10 mouse cellular contexts compared by ENCODE assay signal in the genomic region with DNA sequence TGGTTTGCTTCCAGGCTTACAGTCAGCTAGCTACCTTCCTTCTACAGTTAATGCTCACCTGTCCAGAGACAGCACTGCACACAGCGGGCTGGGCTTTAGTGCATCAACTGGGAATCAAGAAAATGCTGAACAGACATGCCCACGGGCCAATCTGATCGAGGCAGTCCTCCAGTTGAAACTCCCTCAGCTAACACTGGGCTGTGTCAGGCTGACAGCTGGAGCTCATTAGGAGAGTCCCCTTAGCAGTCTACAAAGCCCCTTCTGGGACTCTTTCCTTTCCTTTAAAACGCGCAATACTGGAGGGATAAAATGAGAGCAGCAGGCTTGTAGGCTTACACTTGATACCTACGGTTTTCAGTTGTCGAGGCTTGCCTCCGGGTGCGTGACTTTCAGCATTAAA. TPM values are rescaled to one million over a fixed set of nuclear protein-coding genes. Genes with fewer than 3 reads are reported as not detected.
DNase-seq lines count a peak whose midpoint lies in the region; ATAC-seq and TF ChIP-seq lines count a peak whose summit lies in the region.
"Had no signal": no experiment of that assay in that cellular context is flagged by ENCODE, and none has a peak within 500 bp of the region (broad histone marks: within the 10 kb centered on the region; RNA-seq: fewer than 3 reads in every experiment).

No protein-coding gene starts in this region.

- TF ChIP-seq POLR2A in kidney, adult 2 months (IDR thresholded peaks at IDR 0.05; ENCODE audit: low read depth, low read length), result no peak

- no peaks in the 10 kb centered on the region for H3K9me3 ChIP-seq in forebrain, embryonic 10.5 days
- H3K9me3 ChIP-seq in forebrain, embryonic 12.5 days, result no peaks in the 10 kb centered on the region
- H3K9me3 ChIP-seq in kidney, embryonic 16.5 days (ENCODE audit: low read length), result no peaks in the 10 kb centered on the region
- no peaks in the 10 kb centered on the region for H3K9me3 ChIP-seq in embryonic facial prominence, embryonic 15.5 days (replicated peaks)
- no peaks in the 10 kb centered on the region for H3K9me3 ChIP-seq in midbrain, embryonic 13.5 days
- H3K9me3 ChIP-seq: neural tube, embryonic 13.5 days had no signal

- WGBS in forebrain, embryonic 10.5 days, result 67% methylated on average over 9 of the region's 9 CpGs
- 58% methylated on average over 9 of the region's 9 CpGs for WGBS in forebrain, embryonic 12.5 days
- 40% methylated on average over 9 of the region's 9 CpGs for WGBS in kidney, embryonic 16.5 days
- 43% methylated on average over 9 of the region's 9 CpGs for WGBS in kidney, adult 2 months
- 9% methylated on average over 9 of the region's 9 CpGs for WGBS in embryonic facial prominence, embryonic 15.5 days
- WGBS in midbrain, embryonic 13.5 days, result 63% methylated on average over 9 of the region's 9 CpGs

- no peak overlapping the region for H3K4me3 ChIP-seq in forebrain, embryonic 10.5 days
- H3K4me3 ChIP-seq in forebrain, embryonic 12.5 days (replicated peaks), result no peak overlapping the region
- H3K4me3 ChIP-seq in kidney, embryonic 16.5 days (ENCODE audit: low read length), result peak overlapping the region; percentile 15; the same call in 1 of the 2 replicates
- no peak overlapping the region for H3K4me3 ChIP-seq in kidney, adult 2 months (ENCODE audit: insufficient read depth, low read depth, low read length)
- H3K4me3 ChIP-seq in embryonic facial prominence, embryonic 15.5 days (replicated peaks), result peak overlapping the region; percentile 16; the same call in 1 of the 2 replicates
- no peak overlapping the region for H3K4me3 ChIP-seq in midbrain, embryonic 13.5 days (replicated peaks)
- H3K4me3 ChIP-seq: neural tube, embryonic 13.5 days had no signal

- no peaks in the 10 kb centered on the region for H3K27me3 ChIP-seq in forebrain, embryonic 10.5 days (ENCODE audit: poor library complexity, severe bottlenecking)
- no peaks in the 10 kb centered on the region for H3K27me3 ChIP-seq in forebrain, embryonic 12.5 days
- H3K27me3 ChIP-seq in kidney, embryonic 16.5 days (ENCODE audit: insufficient read depth, low read length), result no peaks in the 10 kb centered on the region
- H3K27me3 ChIP-seq in kidney, adult 2 months (replicated peaks; ENCODE audit: control insufficient read depth, insufficient read depth, low read length), result no peaks in the 10 kb centered on the region
- no peaks in the 10 kb centered on the region for H3K27me3 ChIP-seq in embryonic facial prominence, embryonic 15.5 days
- no peaks in the 10 kb centered on the region for H3K27me3 ChIP-seq in midbrain, embryonic 13.5 days
- H3K27me3 ChIP-seq: neural tube, embryonic 13.5 days had no signal

- TF ChIP-seq CTCF in kidney, adult 2 months (conservative IDR thresholded peaks at IDR 0.05; ENCODE audit: insufficient read depth, insufficient read length, low read depth, low read length), result no peak

- ATAC-seq in forebrain, embryonic 12.5 days (ENCODE audit: low FRiP score), result no peak
- 0 out of 2 replicates have a peak, but pooled peaks have one; percentile 46 for ATAC-seq in kidney, embryonic 16.5 days (ENCODE audit: low FRiP score, low TSS enrichment)
- peak; percentile 73 for ATAC-seq in embryonic facial prominence, embryonic 15.5 days (ENCODE audit: insufficient number of reproducible peaks, low FRiP score, low TSS enrichment, low read depth)
- peak; percentile 63 for ATAC-seq in midbrain, embryonic 13.5 days
- no peak for ATAC-seq in monocyte, adult 5-6 weeks (replicated peaks; ENCODE audit: insufficient number of reproducible peaks, low FRiP score, low TSS enrichment, poor library complexity, severe bottlenecking)

- no peaks in the 10 kb centered on the region for H3K36me3 ChIP-seq in forebrain, embryonic 10.5 days (replicated peaks)
- H3K36me3 ChIP-seq in forebrain, embryonic 12.5 days (replicated peaks), result no peaks in the 10 kb centered on the region
- no peaks in the 10 kb centered on the region for H3K36me3 ChIP-seq in kidney, embryonic 16.5 days (ENCODE audit: insufficient read depth, low read length)
- H3K36me3 ChIP-seq in kidney, adult 2 months (ENCODE audit: control insufficient read depth, insufficient read depth, low read length), result no peaks in the 10 kb centered on the region
- H3K36me3 ChIP-seq in embryonic facial prominence, embryonic 15.5 days, result no peaks in the 10 kb centered on the region
- no peaks in the 10 kb centered on the region for H3K36me3 ChIP-seq in midbrain, embryonic 13.5 days
- H3K36me3 ChIP-seq: neural tube, embryonic 13.5 days had no signal

- H3K4me2 ChIP-seq in forebrain, embryonic 12.5 days, result no peak overlapping the region
- H3K4me2 ChIP-seq in kidney, embryonic 16.5 days (replicated peaks; ENCODE audit: low read depth, low read length), result peak overlapping the region; percentile 18; the same call in 1 of the 2 replicates
- H3K4me2 ChIP-seq in embryonic facial prominence, embryonic 15.5 days (replicated peaks), result peak overlapping the region; percentile 36
- H3K4me2 ChIP-seq in midbrain, embryonic 13.5 days (replicated peaks), result no peak overlapping the region
- H3K4me2 ChIP-seq: neural tube, embryonic 13.5 days had no signal

- H3K9ac ChIP-seq in forebrain, embryonic 12.5 days, result no peak overlapping the region
- H3K9ac ChIP-seq in kidney, embryonic 16.5 days (replicated peaks; ENCODE audit: low read length), result no peak overlapping the region
- H3K9ac ChIP-seq in embryonic facial prominence, embryonic 15.5 days, result no peak overlapping the region
- no peak overlapping the region for H3K9ac ChIP-seq in midbrain, embryonic 13.5 days (replicated peaks)
- H3K9ac ChIP-seq: neural tube, embryonic 13.5 days had no signal

- H3K27ac ChIP-seq in forebrain, embryonic 10.5 days, result peak overlapping the region; percentile 54; the same call in 1 of the 2 replicates
- no peak overlapping the region for H3K27ac ChIP-seq in forebrain, embryonic 12.5 days
- no peak overlapping the region for H3K27ac ChIP-seq in kidney, embryonic 16.5 days (ENCODE audit: low read length)
- H3K27ac ChIP-seq in kidney, adult 2 months (ENCODE audit: insufficient read depth, low read depth, low read length), result no peak overlapping the region
- no peak overlapping the region for H3K27ac ChIP-seq in embryonic facial prominence, embryonic 15.5 days (replicated peaks)
- H3K27ac ChIP-seq in midbrain, embryonic 13.5 days, result peak overlapping the region; percentile 20; the same call in 1 of the 2 replicates
- H3K27ac ChIP-seq: neural tube, embryonic 13.5 days had no signal

- DNase-seq in forebrain, embryonic 10.5 days (ENCODE audit: extremely low spot score, low spot score), result peak; percentile 20
- DNase-seq in kidney, adult 2 months, result no peak
- no peak for DNase-seq in spleen, postnatal 36 days (ENCODE audit: low spot score in 2 of 2)
- DNase-seq: lung, adult 2 months had no signal

- H3K4me1 ChIP-seq in forebrain, embryonic 10.5 days, result peaks cover 11% of the 10 kb centered on the region
- no peaks in the 10 kb centered on the region; the same call in 1 of the 2 replicates for H3K4me1 ChIP-seq in forebrain, embryonic 12.5 days
- H3K4me1 ChIP-seq in kidney, embryonic 16.5 days (ENCODE audit: insufficient read depth, low read length), result peaks cover 12% of the 10 kb centered on the region
- no peaks in the 10 kb centered on the region for H3K4me1 ChIP-seq in kidney, adult 2 months (ENCODE audit: control insufficient read depth, insufficient read depth, low read length)
- peaks cover 10% of the 10 kb centered on the region; the same call in 1 of the 2 replicates for H3K4me1 ChIP-seq in embryonic facial prominence, embryonic 15.5 days
- 0 out of 2 replicates have a peak, but pooled peaks cover 5% of the 10 kb centered on the region for H3K4me1 ChIP-seq in midbrain, embryonic 13.5 days (replicated peaks)

RNA-seq across cellular contexts. Expression of a gene that starts 53.9 kb away (rescaled TPM):
- polyA plus RNA-seq in forebrain, embryonic 10.5 days (2016; fragmentation: Nextera tagmentation; extraction: Ambion mirVana), result 7.4 and 7.9 TPM in 2 replicates
- 17.4 and 22.1 TPM in 2 replicates for polyA plus RNA-seq in forebrain, embryonic 12.5 days (2016; fragmentation: Nextera tagmentation; extraction: Ambion mirVana)
- 8.4 and 10.0 TPM in 2 replicates for polyA plus RNA-seq in kidney, embryonic 16.5 days (2015; fragmentation: Nextera tagmentation; extraction: Ambion mirVana)
- 15.6 and 17.8 TPM in 2 replicates for polyA plus RNA-seq in kidney, adult 2 months (2012; rRNA removed)
- polyA plus RNA-seq in embryonic facial prominence, embryonic 15.5 days (2015; fragmentation: Nextera tagmentation; extraction: Ambion mirVana), result 9.7 and 11.7 TPM in 2 replicates
- polyA plus RNA-seq in midbrain, embryonic 13.5 days (2015; fragmentation: Nextera tagmentation; extraction: Ambion mirVana), result 18.7 and 20.5 TPM in 2 replicates
- 13.8 to 34.8 TPM (median 22.9 TPM) in 3 replicates for total RNA-seq in monocyte, adult 5-6 weeks (2017)

Comparison
In these comparisons a context has a peak if more than half of its experiments do, and no peak if none do; other contexts are left out.
1. H3K27ac ChIP-seq: peak in forebrain, embryonic 10.5 days (single experiment) and midbrain, embryonic 13.5 days (single experiment); none in forebrain, embryonic 12.5 days (single experiment), kidney, embryonic 16.5 days (single experiment), kidney, adult 2 months (single experiment) and embryonic facial prominence, embryonic 15.5 days (single experiment).
2. H3K4me3 ChIP-seq: peak in kidney, embryonic 16.5 days (single experiment) and embryonic facial prominence, embryonic 15.5 days (single experiment); none in forebrain, embryonic 10.5 days (single experiment), forebrain, embryonic 12.5 days (single experiment), kidney, adult 2 months (single experiment) and midbrain, embryonic 13.5 days (single experiment).
3. ATAC-seq: peak in kidney, embryonic 16.5 days (single experiment), embryonic facial prominence, embryonic 15.5 days (single experiment) and midbrain, embryonic 13.5 days (single experiment); none in forebrain, embryonic 12.5 days (single experiment) and monocyte, adult 5-6 weeks (single experiment).
4. H3K4me2 ChIP-seq: peak in kidney, embryonic 16.5 days (single experiment) and embryonic facial prominence, embryonic 15.5 days (single experiment); none in forebrain, embryonic 12.5 days (single experiment) and midbrain, embryonic 13.5 days (single experiment).